8 mouse cellular contexts compared by ENCODE assay signal in the genomic region with DNA sequence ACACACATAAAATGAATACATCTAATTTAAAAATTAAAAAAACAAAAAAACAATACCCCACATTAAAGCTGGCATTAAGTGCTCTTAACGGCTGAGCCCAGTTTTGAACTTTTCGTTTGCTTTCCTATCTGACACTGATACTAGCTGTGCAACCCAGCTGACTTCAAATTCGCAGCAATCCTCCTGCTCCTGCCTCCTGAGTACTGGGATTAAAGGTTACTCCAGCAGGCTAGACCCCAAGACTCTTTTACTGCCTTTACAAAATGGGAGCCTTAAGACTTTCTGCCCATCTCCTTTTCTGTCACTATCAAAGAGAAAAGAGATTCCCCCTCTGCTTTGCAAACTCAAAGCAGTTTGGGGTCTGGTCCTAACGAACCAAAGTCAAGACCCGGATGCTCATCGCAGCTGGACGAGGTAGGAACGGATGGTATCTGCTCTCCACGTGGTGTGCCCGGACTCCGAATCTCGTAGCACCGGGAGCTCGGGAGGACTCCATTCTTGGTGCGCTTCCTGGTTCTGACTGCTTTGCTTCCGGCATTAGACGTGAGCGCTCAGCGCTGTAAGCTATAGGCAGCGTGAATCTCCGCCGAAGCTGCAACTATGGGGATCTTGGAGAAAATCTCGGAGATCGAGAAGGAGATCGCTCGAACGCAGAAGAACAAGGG. TPM values are rescaled to one million over a fixed set of nuclear protein-coding genes. Genes with fewer than 3 reads are reported as not detected.
DNase-seq lines count a peak whose midpoint lies in the region; ATAC-seq and TF ChIP-seq lines count a peak whose summit lies in the region.

A gene (plus strand): TSS at position 512 of the 665 bp plus-strand sequence.

- peak within 1 kb of the TSS; percentile 97 for H3K4me2 ChIP-seq in forebrain, embryonic 13.5 days
- peak within 1 kb of the TSS; percentile 86 for H3K4me2 ChIP-seq in liver, postnatal 0 days (ENCODE audit: low read depth, low read length)
- peak within 1 kb of the TSS; percentile 77 for H3K4me2 ChIP-seq in neural tube, embryonic 14.5 days (ENCODE audit: low read depth, low read length)

- peaks cover 21% of the 10 kb centered on the region; the same call in 1 of the 2 replicates for H3K36me3 ChIP-seq in ES-Bruce4 (ENCODE audit: control insufficient read depth, insufficient read depth, low read length, poor library complexity, severe bottlenecking)
- H3K36me3 ChIP-seq in forebrain, embryonic 13.5 days (ENCODE audit: poor library complexity, severe bottlenecking), result peaks cover 32% of the 10 kb centered on the region
- H3K36me3 ChIP-seq in liver, postnatal 0 days (replicated peaks; ENCODE audit: insufficient read depth, low read length), result peaks cover 21% of the 10 kb centered on the region
- H3K36me3 ChIP-seq in neural tube, embryonic 14.5 days (ENCODE audit: control insufficient read depth, insufficient read depth, low read length), result peaks cover 18% of the 10 kb centered on the region; the same call in 1 of the 2 replicates

- peak; percentile 88; the same call in 1 of the 2 replicates for TF ChIP-seq EP300 in ES-Bruce4 (IDR thresholded peaks at IDR 0.05; ENCODE audit: insufficient read depth, low read depth, low read length)
- no peak for TF ChIP-seq EP300 in liver, postnatal 0 days (IDR thresholded peaks at IDR 0.05; ENCODE audit: low read depth)

- TF ChIP-seq POLR2A in ES-Bruce4 (IDR thresholded peaks at IDR 0.05; ENCODE audit: insufficient read depth, low read length), result peak; percentile 77

- H3K4me3 ChIP-seq in ES-Bruce4 (ENCODE audit: low read depth, low read length), result peak within 1 kb of the TSS; percentile 89
- H3K4me3 ChIP-seq in forebrain, embryonic 13.5 days, result peak within 1 kb of the TSS; percentile 84
- peak within 1 kb of the TSS; percentile 73 for H3K4me3 ChIP-seq in liver, postnatal 0 days (ENCODE audit: low read depth, low read length)
- H3K4me3 ChIP-seq in neural tube, embryonic 14.5 days (ENCODE audit: low read depth, low read length), result peak within 1 kb of the TSS; percentile 53

- no peaks in the 10 kb centered on the region for H3K27me3 ChIP-seq in ES-Bruce4 (ENCODE audit: control insufficient read depth, insufficient read depth, low read length, poor library complexity, severe bottlenecking)
- no peaks in the 10 kb centered on the region for H3K27me3 ChIP-seq in forebrain, embryonic 13.5 days
- no peaks in the 10 kb centered on the region for H3K27me3 ChIP-seq in liver, postnatal 0 days (ENCODE audit: insufficient read depth, low read length)
- no peaks in the 10 kb centered on the region for H3K27me3 ChIP-seq in neural tube, embryonic 14.5 days (ENCODE audit: control insufficient read depth, insufficient read depth, low read length)

- no peaks in the 10 kb centered on the region for H3K9me3 ChIP-seq in ES-Bruce4 (replicated peaks; ENCODE audit: control insufficient read depth, insufficient read depth, low read length, poor library complexity, severe bottlenecking)
- no peaks in the 10 kb centered on the region for H3K9me3 ChIP-seq in forebrain, embryonic 13.5 days (replicated peaks)
- H3K9me3 ChIP-seq in liver, postnatal 0 days (ENCODE audit: low read length), result no peaks in the 10 kb centered on the region
- H3K9me3 ChIP-seq in neural tube, embryonic 14.5 days (ENCODE audit: control insufficient read depth, low read length), result no peaks in the 10 kb centered on the region

- TF ChIP-seq CTCF in ES-Bruce4 (IDR thresholded peaks at IDR 0.05; ENCODE audit: low read depth, low read length), result no peak
- TF ChIP-seq CTCF in liver, postnatal 0 days (IDR thresholded peaks at IDR 0.05; ENCODE audit: low read depth), result no peak

- peaks cover 3% of the 10 kb centered on the region for H3K4me1 ChIP-seq in ES-Bruce4 (ENCODE audit: control insufficient read depth, insufficient read depth, low read length)
- peaks cover 18% of the 10 kb centered on the region for H3K4me1 ChIP-seq in forebrain, embryonic 13.5 days
- peaks cover 12% of the 10 kb centered on the region for H3K4me1 ChIP-seq in liver, postnatal 0 days (ENCODE audit: insufficient read depth)
- H3K4me1 ChIP-seq in neural tube, embryonic 14.5 days (ENCODE audit: control insufficient read depth, insufficient read depth, low read length), result peaks cover 5% of the 10 kb centered on the region

- peak within 1 kb of the TSS; percentile 80 for H3K9ac ChIP-seq in ES-Bruce4 (ENCODE audit: low read depth, poor library complexity, severe bottlenecking)
- H3K9ac ChIP-seq in forebrain, embryonic 13.5 days, result peak within 1 kb of the TSS; percentile 88
- peak within 1 kb of the TSS; percentile 83 for H3K9ac ChIP-seq in liver, postnatal 0 days (replicated peaks)
- peak within 1 kb of the TSS; percentile 66 for H3K9ac ChIP-seq in neural tube, embryonic 14.5 days (replicated peaks; ENCODE audit: low read depth, low read length)

- intact Hi-C loops in heart, postnatal 10 days (cut with DNase I), result no loop called here

- H3K27ac ChIP-seq in ES-Bruce4 (ENCODE audit: insufficient read depth, low read length), result no peak within 1 kb of the TSS
- H3K27ac ChIP-seq in forebrain, embryonic 13.5 days, result peak within 1 kb of the TSS; percentile 10
- peak within 1 kb of the TSS; percentile 62 for H3K27ac ChIP-seq in liver, postnatal 0 days (ENCODE audit: low read depth)
- peak within 1 kb of the TSS; percentile 36; the same call in 1 of the 2 replicates for H3K27ac ChIP-seq in neural tube, embryonic 14.5 days (ENCODE audit: low read depth, low read length)

- peak; percentile 91 to 95 for DNase-seq in heart, postnatal 10 days
- DNase-seq in large intestine, adult 2 months (ENCODE audit: low read depth, low spot score), result peak; percentile 67
- DNase-seq in liver, postnatal 0 days, result peak; percentile 90
- DNase-seq in testis, postnatal 10 days (ENCODE audit: low spot score), result peak; percentile 91

- WGBS in forebrain, embryonic 13.5 days, result 4% methylated on average over 27 of the region's 27 CpGs
- WGBS in large intestine, adult 2 months, result 3% methylated on average over 27 of the region's 27 CpGs
- WGBS in liver, postnatal 0 days (ENCODE audit: insufficient replicate concordance), result 4% methylated on average over 27 of the region's 27 CpGs
- 5% methylated on average over 27 of the region's 27 CpGs for WGBS in neural tube, embryonic 14.5 days

- ATAC-seq in cerebellum, adult (ENCODE audit: insufficient number of reproducible peaks, low FRiP score, low TSS enrichment), result peak; percentile 84; the same call in 1 of the 2 replicates
- ATAC-seq in forebrain, embryonic 13.5 days, result peak; percentile 97
- ATAC-seq in liver, postnatal 0 days, result peak; percentile 96
- ATAC-seq in neural tube, embryonic 14.5 days (ENCODE audit: low read depth), result peak; percentile 97

RNA-seq across cellular contexts. Expression of the gene that starts here (rescaled TPM):
- 67.4 and 69.9 TPM in 2 replicates for polyA plus RNA-seq in ES-Bruce4 (2011; ENCODE audit: insufficient read depth, insufficient read length, low read depth, missing spikeins)
- 100 and 110 TPM in 2 replicates for polyA plus RNA-seq in forebrain, embryonic 13.5 days (2015; fragmentation: Nextera tagmentation; extraction: Ambion mirVana)
- 10 to 100 TPM; 37.8 to 41.1 TPM for total RNA-seq in heart, postnatal 10 days (2021)
- 49.5 and 58.3 TPM in 2 replicates for polyA plus RNA-seq in large intestine, adult 2 months (2012; rRNA removed)
- 25.1 and 25.9 TPM in 2 replicates for polyA plus RNA-seq in liver, postnatal 0 days (2015; fragmentation: Nextera tagmentation; extraction: Ambion mirVana)
- polyA plus RNA-seq in neural tube, embryonic 14.5 days (2014; fragmentation: Nextera tagmentation; extraction: Ambion mirVana), result 90.6 and 95.6 TPM in 2 replicates
